Mouse (Mus musculus) heart, postnatal 0 days (tissue): Measurements from ENCODE around the gene Syt1. TPM values are rescaled to one million over a fixed set of nuclear protein-coding genes. Genes with fewer than 3 reads are reported as not detected.

Experiments used
- ATAC-seq: fragments of 200-750 bp; cut with Nextera tagmentation; 2 replicates; pipeline ENCODE4 v1.8.0; 2017; ENCODE audit warnings: low read depth, moderate number of reproducible peaks, moderate library complexity; ENCODE audit not compliant: insufficient read depth
- DNase-seq: peaks from one replicate; pipeline ENCODE4 v3.0.0-alpha.2; 2016; ENCODE audit warnings: low spot score
- H3K27ac ChIP-seq: fragments of 300-500 bp; sonication (generic); 2 replicates; pipeline ENCODE4 v1.5.1; 2014; ENCODE audit warnings: low read depth, mild to moderate bottlenecking
- H3K27me3 ChIP-seq: fragments of 300-500 bp; sonication (generic); 2 replicates; pipeline ENCODE4 v1.6.1; 2014; ENCODE audit warnings: low read length, mixed read lengths; ENCODE audit not compliant: control insufficient read depth, insufficient read depth
- H3K36me3 ChIP-seq: fragments of 300-500 bp; sonication (generic); replicated peaks from 2 replicates; pipeline ENCODE4 v1.6.1; 2014; ENCODE audit warnings: low read length, mixed read lengths; ENCODE audit not compliant: control insufficient read depth, insufficient read depth
- H3K4me1 ChIP-seq: fragments of 300-500 bp; sonication (generic); 2 replicates; pipeline ENCODE4 v1.6.1; 2014; ENCODE audit warnings: antibody characterized with exemption; ENCODE audit not compliant: control insufficient read depth, insufficient read depth
- H3K4me2 ChIP-seq: fragments of 300-500 bp; sonication (generic); 2 replicates; pipeline ENCODE4 v1.6.1; 2014; ENCODE audit warnings: low read depth, mild to moderate bottlenecking, low read length, moderate library complexity
- H3K4me3 ChIP-seq: fragments of 300-500 bp; sonication (generic); 2 replicates; pipeline ENCODE4 v1.5.1; 2014; ENCODE audit warnings: low read depth, low read length
- H3K9ac ChIP-seq: fragments of 300-500 bp; sonication (generic); replicated peaks from 2 replicates; pipeline ENCODE4 v1.6.1; 2014; ENCODE audit warnings: low read depth, low read length, mixed read lengths
- H3K9me3 ChIP-seq: fragments of 300-500 bp; sonication (generic); replicated peaks from 2 replicates; pipeline ENCODE4 v1.6.1; 2016; ENCODE audit warnings: low read length; ENCODE audit not compliant: control insufficient read depth
- CTCF ChIP-seq: IDR thresholded peaks from 2 replicates; pipeline ENCODE4 v1.5.1; 2016; ENCODE audit warnings: antibody characterized with exemption, control low read depth, low read depth
- EP300 ChIP-seq: IDR thresholded peaks from 2 replicates; pipeline ENCODE4 v1.6.1; 2016; ENCODE audit warnings: antibody characterized with exemption, low read depth
- WGBS: fragments of 180-500 bp; shearing (Covaris S2); extraction: QIAGEN DNeasy Blood & Tissue Kit; methylation state at CpG from one replicate; pipeline ENCODE4 v1.1.7; 2014; 5-methylcytosine and 5-hydroxymethylcytosine counted together
- polyA plus RNA-seq: library from polyadenylated mRNA; unstranded; fragments of >200 nt; fragmentation: Nextera tagmentation; extraction: Ambion mirVana; gene quantifications from 2 replicates; pipeline ENCODE4 v1.2.1, GENCODE M21; 2015
- total RNA-seq: library from RNA; depleted of rRNA; stranded (reverse); fragments of >200 nt; gene quantifications from 2 replicates; pipeline ENCODE4 v1.2.3, GENCODE M21; 2014; ENCODE audit warnings: low replicate concordance

Gene Syt1
- total and polyA plus RNA-seq, 2 experiments from 2014 or later = 0.08 TPM; not detected in 1

DNA sequence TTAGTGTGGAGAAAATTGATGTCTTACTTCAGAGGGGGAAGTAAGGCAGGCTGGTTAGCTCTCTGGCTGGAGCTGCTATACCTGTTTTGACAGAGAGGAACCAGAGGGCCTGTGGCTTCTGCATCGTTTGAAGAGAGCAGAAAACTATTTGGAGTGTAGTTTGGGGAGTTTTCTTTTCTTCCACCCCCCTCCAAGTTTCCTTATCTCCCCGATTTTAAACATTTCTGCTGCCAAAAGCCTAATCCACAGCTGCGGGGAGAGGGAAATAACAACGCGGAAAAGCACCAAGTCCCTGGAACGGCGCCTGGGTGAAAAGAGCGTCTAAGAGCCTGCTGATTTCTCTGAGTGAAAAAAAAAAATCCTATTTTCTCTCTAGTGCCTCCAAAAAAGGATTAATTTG lies 544.2 kb downstream of the Syt1 start:
- no peak overlapping the region for H3K27ac ChIP-seq

DNA sequence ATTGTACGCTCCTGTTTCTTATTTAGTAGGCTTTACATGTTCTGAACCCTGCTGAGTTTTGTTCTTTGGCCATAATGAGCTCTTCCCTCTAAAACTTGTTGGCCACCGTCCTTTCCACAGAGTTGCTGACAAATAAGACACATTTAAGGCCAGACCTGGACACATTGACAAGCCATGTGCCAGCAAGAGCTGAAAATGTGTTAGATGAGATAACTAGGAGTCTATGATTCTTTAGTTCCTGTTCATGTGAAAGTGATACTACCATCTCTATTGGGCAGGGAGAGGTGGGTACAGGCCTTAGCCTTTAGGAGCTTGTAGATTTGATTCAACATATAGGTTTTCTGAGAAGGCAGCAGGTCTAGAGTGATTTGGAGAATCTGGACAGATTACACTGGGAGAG lies 548.9 kb downstream of the Syt1 start:
- Histone ChIP-seq H3K9me3 (no peaks in the 10 kb centered on the region), H3K9ac (no peak overlapping the region), H3K27me3 (no peaks in the 10 kb centered on the region), H3K4me3 (no peak overlapping the region), H3K4me1 (no peaks in the 10 kb centered on the region), H3K4me2 (no peak overlapping the region), H3K36me3 (no peaks in the 10 kb centered on the region), H3K27ac (no peak overlapping the region)
- WGBS = 86% methylated on average over 2 of the region's 2 CpGs
- TF ChIP-seq EP300 (no peak), CTCF (no peak)
- DNase-seq (no peak), ATAC-seq (no peak)

More for the DNA sequence above, 544.2 kb downstream of the Syt1 start:
- WGBS = 40% methylated on average over 8 of the region's 8 CpGs
- Histone ChIP-seq H3K4me2 (no peak overlapping the region), H3K27me3 (no peaks in the 10 kb centered on the region), H3K36me3 (no peaks in the 10 kb centered on the region), H3K4me1 (no peaks in the 10 kb centered on the region), H3K4me3 (no peak overlapping the region), H3K9me3 (no peaks in the 10 kb centered on the region), H3K9ac (no peak overlapping the region)
- TF ChIP-seq CTCF (no peak), EP300 (no peak)
- no peak for ATAC-seq
- DNase-seq = no peak

DNA sequence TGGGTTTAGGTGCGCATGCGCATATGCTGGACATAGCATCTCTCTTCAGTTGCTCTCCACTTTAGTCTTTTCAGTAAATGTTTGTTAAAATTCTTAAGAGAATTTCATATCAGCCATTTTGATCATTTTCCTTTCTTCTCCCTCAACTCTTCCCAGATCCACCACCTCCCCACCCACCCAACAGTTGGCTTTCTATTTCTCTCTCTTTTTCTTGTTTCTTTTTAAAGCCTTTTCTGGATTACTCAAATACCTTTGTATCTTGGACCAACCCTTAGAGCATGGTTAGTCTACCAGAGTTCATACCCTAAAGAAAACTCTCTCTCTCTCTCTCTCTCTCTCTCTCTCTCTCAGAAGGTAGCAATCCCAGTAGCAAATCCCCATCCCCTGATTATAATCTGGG lies 553.7 kb downstream of the Syt1 start:
- H3K4me2 ChIP-seq = no peak overlapping the region
- H3K4me1 ChIP-seq = no peaks in the 10 kb centered on the region
- ATAC-seq (no peak), DNase-seq (no peak)
- TF ChIP-seq CTCF (no peak), EP300 (no peak)
- no peak overlapping the region for H3K27ac ChIP-seq
- 95% methylated on average over 2 of the region's 2 CpGs for WGBS
- no peaks in the 10 kb centered on the region for H3K9me3 ChIP-seq
- no peaks in the 10 kb centered on the region for H3K36me3 ChIP-seq
- H3K4me3 ChIP-seq = no peak overlapping the region
- H3K27me3 ChIP-seq = no peaks in the 10 kb centered on the region
- no peak overlapping the region for H3K9ac ChIP-seq

DNA sequence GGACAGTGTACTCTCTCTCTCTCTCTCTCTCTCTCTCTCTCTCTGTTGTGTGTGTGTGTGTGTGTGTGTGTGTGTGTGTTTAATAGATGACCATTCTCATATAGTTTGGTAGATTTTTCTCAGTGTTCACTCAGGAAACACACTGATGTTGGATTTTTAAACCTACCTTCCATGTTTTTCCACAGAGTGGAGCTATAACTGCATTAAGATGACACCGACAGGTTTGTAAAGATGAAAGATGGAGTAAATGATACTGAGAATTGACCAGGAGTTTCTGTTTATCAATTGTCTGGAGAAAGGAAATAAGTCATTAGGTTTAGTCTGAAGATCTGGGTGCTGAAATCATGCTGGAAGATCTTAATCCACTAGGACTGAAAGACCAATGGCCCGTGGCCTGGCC lies 554.9 kb downstream of the Syt1 start:
- Histone ChIP-seq H3K9me3 (no peaks in the 10 kb centered on the region), H3K4me2 (no peak overlapping the region), H3K27ac (no peak overlapping the region), H3K36me3 (no peaks in the 10 kb centered on the region), H3K9ac (no peak overlapping the region), H3K27me3 (no peaks in the 10 kb centered on the region), H3K4me1 (no peaks in the 10 kb centered on the region), H3K4me3 (no peak overlapping the region)
- TF ChIP-seq EP300 (no peak), CTCF (no peak)
- ATAC-seq = no peak
- WGBS = 76% methylated on average over 2 of the region's 2 CpGs
- DNase-seq = no peak

DNA sequence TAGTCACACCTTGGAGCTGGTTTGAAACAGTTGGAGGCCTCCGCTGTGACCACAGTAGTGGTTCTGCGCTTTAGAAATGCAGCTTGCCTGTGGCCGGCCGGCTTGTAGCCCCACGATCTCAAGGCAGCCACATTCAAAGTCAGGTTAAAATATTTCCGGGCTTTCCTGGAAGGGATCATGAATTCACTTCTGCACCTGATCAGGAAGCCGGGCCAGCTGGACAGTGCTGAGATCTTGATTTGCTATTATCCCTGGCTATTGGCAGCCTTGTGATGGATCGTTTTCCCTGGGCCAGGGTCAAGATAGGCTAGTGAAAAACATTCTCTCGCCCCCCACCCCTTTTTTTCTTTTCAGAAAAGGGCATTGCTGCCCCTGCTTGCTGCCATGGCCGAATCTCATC lies 555.6 kb downstream of the Syt1 start:
- no peaks in the 10 kb centered on the region for H3K9me3 ChIP-seq
- TF ChIP-seq CTCF (no peak), EP300 (no peak)
- no peak overlapping the region for H3K27ac ChIP-seq
- H3K4me3 ChIP-seq = no peak overlapping the region
- H3K27me3 ChIP-seq = no peaks in the 10 kb centered on the region
- no peak overlapping the region for H3K4me2 ChIP-seq
- ATAC-seq (no peak), DNase-seq (no peak)
- no peaks in the 10 kb centered on the region for H3K4me1 ChIP-seq
- WGBS = 59% methylated on average over 10 of the region's 10 CpGs
- H3K36me3 ChIP-seq = no peaks in the 10 kb centered on the region
- no peak overlapping the region for H3K9ac ChIP-seq

DNA sequence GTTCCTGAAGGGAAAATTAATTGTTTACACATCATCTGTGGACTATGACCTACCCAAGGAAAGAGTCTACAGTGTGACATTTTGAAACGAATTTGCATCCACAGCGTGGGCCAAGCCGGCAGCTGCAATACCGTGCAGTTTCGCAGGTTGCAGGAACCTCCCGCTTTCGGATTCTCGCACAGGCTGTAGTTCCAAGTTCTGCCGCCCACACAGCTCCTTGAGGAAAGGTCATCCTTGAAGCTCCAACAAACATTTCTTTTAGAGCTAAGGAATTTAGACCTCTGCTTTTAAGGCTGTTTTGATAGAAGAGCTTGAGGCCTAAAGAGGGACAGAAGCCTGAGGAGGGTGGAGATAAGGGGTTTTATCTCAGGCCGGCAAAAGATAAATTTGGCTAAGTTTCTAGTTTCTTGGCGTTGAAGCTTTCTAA lies 556.1 kb downstream of the Syt1 start:
- H3K4me2 ChIP-seq = no peak overlapping the region
- no peak overlapping the region for H3K27ac ChIP-seq
- WGBS = 53% methylated on average over 11 of the region's 11 CpGs
- no peaks in the 10 kb centered on the region for H3K9me3 ChIP-seq
- no peaks in the 10 kb centered on the region for H3K4me1 ChIP-seq
- ATAC-seq (no peak), DNase-seq (no peak)
- H3K9ac ChIP-seq = no peak overlapping the region
- no peak for TF ChIP-seq EP300
- TF ChIP-seq CTCF = no peak
- no peaks in the 10 kb centered on the region for H3K27me3 ChIP-seq
- no peak overlapping the region for H3K4me3 ChIP-seq
- no peaks in the 10 kb centered on the region for H3K36me3 ChIP-seq
